Mouse (Mus musculus): Measurements from ENCODE around the gene Nol4l.
"Not testable (repeated sequence)": the region's sequence is repeated elsewhere in the genome, so short reads cannot be mapped to it uniquely, and the experiment has no call there.

The Nol4l gene

DNA sequence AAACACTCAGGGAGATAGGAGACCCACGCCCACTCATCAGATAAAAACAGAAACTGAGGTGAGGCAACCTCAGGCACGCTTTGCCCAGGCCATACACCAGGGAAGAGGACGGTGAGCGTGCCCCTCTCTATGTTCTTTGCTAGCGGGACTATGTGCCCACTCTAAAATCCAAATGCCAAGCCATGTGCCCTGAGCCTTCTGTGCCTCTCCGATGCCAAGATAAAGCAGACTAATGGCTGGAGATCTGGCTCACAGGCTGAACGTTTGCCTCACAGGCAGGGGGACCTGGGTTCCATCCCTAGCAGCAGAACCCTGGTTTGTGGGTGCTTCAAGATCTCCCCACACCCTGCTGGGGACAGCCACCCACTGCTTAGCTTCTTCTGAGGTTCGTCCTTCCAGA lies 19.6 kb downstream of the Nol4l start:
- peak; percentile 59 to 67 for DNase-seq

- peak; percentile 72 to 78 for DNase-seq
Observed at GRCm38 (mm10) chr2:153509211-153510029, 20.4 kb downstream of the Nol4l start.

DNA sequence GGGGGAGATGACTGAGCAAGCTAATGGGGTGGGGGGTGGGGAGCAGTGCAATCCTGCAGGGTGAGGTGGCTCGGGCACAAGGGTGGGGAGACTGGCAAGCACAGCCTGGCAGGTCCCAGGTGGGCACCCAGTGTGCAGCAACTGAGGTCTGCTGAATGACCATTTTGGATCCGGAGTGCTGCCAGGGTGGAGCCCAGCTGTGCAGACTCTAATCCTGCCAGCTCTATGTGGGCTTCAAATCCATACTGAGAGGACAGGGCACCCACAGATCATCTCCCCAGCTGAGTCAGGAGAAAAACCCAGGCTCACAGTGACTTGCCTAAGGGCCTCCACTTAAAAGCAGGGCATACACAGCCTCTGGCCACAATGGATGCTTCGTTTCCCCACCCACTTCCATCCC lies 21.4 kb downstream of the Nol4l start:
- DNase-seq: peak in 1 of 2 experiments; percentile 19

DNA sequence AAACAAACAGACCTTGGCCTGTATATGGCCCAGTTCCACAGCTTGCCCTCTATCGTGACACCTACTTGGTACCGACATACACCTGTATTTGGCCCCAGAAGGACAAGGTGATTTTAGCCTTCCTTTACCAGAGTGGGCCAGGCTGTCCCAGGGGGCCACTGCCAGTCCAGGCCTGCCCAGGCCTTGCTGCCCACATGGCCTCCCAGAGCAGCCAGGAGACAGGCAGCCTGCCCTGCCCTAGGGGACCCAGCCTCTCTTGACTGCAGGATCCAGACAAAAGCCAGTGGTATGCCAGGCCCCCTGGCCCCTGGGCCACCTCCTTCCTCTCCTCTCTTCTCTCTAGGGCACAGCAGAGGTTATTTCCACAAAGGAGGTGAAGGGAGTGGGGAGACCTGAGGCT lies 21.8 kb downstream of the Nol4l start:
- DNase-seq: peak in 1 of 2 experiments; percentile 30

- DNase-seq: no peak
Observed at GRCm38 (mm10) chr2:153506385-153506784, 23.4 kb downstream of the Nol4l start.

DNA sequence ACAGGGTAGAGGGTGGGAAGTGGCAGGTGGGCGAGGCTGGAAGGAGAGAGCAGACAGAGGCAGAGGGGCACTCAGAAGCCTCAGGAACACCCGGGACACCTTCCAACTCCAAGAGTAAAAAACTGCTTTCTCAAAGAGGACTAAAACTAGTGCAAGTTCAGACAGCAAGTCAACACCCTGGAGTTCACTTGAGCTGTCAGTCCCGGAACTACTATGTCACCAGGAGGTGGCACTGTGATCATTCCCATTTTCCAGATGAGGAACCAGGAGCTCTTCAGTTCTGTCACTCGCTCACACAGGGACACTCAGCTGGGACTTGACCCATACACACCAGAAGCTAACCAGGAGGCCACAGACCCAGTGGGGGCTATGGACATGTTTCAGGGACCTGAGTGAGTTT lies 30.6 kb downstream of the Nol4l start:
- DNase-seq: peak; percentile 68

GRCm38 (mm10) chr2:153496898-153497297 lies 32.9 kb downstream of the Nol4l start:
- peak; percentile 73 to 80 for DNase-seq

DNA sequence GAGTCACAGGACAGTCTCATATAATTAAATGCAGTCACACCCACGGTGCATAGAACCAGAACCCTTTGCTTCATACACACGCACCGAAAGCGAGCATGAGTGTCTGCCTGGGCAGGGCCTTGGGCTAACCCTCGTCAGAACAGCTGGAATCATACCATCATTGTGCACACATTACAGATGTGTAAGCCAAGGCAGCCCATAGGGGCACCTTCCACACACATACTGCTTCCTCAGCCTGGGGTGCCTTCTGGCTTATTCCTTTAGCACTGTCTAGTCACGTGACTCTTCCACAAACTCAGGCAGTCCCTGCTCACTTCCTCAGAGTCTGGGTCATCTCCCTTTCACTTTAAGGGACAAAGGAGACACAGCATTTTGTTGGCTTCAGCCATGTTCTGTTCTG lies 33.5 kb downstream of the Nol4l start:
- DNase-seq: peak in 1 of 2 experiments; percentile 14

DNA sequence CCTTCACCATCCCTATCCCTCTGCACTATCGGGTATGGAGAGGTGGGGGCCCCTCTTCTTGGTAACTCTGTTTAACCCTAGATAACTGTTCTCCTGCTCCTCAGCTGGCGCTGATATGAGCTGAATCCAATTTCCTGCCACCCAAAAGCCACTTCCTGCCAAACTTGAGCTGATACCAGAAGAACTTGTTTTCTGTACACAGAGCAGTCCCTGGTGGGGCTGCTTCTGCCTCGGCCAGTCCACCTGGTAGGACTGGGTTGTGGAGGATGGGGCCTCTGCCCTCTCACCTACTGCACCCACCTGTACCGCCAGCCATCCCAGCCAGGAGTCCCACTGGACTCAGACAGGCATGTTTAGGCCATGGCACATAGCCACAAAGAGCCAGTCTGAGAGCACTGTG lies 34.0 kb downstream of the Nol4l start:
- peak in 1 of 2 experiments; percentile 26 for DNase-seq

GRCm38 (mm10) chr2:153495391-153495790 lies 34.4 kb downstream of the Nol4l start:
- not testable (repeated sequence) for DNase-seq

GRCm38 (mm10) chr2:153494293-153494811 lies 35.4 kb downstream of the Nol4l start:
- DNase-seq: peak; percentile 67 to 75

- peak; percentile 23 to 56 for DNase-seq
Observed at GRCm38 (mm10) chr2:153493781-153494292, 35.9 kb downstream of the Nol4l start.

DNA sequence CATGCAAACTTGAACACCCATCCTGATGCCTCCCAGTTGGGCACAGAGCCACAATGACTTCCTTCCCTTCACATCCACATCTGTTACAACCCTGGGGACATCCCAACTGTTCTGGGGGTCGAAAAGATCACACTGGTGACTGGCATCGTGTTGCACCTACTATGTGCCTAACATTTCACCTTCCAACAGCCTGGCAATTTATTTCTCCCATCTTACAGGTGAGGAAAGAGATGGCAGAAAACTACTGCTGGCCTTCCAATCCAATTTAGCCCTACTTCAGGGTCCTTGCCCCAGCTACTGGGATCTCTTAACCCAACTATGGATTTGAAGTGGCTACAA lies 36.4 kb downstream of the Nol4l start:
- no peak for DNase-seq

DNA sequence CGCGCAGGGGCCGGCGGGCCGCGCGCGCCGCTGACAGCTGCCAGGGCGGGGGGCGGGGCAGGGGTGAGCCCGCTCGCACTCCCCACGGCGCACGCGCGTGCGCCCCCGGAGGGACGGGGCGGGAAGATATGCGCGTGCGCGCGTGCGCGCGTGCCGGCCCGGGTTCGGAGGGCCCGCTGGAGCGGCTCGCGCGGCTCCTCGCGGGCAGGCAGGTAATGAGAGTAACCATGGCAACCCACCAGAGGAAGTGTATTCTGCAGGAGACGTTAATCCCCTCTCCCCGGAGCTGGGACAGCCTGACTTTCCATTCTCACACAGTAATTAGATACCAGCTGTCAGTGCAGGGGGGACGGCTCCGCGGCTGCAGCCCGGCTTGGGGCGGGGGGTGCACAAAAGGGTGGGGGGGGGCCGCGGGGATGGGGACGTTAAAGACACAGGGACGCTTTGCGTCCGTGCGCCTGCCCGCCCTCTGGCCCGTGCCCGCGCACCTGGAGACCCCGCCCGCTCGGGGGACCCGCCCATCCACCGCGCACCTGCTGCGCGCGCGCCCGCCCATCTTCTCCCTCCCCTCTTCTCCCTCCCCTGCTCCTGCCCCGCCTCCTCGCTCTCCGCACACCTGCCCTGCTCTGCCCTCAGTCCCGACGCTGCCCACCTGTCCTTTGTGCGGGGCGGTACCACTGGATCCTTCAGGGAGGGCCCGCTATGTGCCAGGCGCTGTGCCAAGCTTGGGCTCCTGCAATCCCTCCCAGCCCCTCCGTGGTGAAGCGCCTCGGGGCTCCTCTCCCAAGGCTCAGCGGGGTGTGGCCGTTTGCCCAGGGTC lies 37.0 kb downstream of the Nol4l start, which contains the start of gene 4930404H24Rik:
TSS of gene 4930404H24Rik (plus strand) at position 218 of the 820 bp plus-strand sequence.
- peak; percentile 78 to 90 for DNase-seq

GRCm38 (mm10) chr2:153492179-153492517 lies 37.6 kb downstream of the Nol4l start:
- DNase-seq: peak in 1 of 2 experiments; percentile 53

DNA sequence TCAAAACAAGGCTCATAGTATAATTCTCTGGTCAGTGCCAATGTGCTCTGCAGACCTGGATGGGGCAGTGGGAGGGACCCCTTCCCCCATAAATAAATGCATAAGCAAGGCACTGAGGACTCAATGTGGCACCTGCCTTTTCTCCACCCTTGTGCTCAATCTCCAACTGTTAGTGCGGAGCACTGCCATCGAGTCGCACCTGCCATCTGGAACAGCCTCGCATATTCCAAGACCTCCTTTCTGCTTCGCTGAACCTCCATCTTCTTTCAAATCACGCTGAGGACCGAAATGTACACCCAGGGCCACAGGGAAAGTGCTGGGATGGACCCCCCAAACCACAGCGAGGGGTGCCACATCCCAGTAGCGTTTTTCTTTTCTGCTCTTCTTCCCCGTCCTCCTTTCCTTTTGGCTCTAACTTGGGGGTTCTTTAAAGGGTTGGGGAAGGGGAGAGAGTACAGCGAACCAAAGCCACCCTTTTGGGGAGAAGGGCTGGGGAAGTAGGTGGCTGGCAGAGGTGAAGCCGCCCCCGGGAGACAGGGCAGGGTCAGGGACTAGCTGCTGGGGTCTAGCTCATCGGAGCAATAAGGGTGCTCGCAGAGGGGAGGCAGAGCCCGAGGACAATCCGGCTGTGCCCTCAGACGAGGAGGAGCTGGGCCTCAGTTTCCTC lies 38.1 kb downstream of the Nol4l start:
- DNase-seq: peak; percentile 78 to 81

DNA sequence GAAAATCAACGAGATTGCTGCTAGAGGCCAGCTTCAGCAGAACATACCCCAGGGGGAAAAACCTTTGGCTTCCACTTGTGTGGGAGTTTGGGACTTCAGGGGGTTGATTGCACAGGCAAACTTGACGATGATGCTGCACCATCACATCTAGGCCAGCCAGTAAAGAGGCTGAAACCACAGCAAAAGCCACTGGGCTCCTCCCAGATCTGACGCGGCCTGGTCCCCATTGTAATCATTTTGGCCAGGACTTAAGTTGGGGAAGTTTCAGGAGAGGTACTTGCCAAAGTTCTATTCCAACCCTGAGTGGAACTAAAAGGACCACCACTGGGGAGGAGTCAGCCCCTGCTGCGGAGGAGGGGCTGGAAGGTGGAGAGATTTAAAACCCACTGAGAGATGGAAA lies 38.8 kb downstream of the Nol4l start:
- peak; percentile 32 to 42 for DNase-seq

GRCm38 (mm10) chr2:153490116-153490515 lies 39.7 kb downstream of the Nol4l start:
- DNase-seq: no peak

- peak in 1 of 2 experiments; percentile 17 for DNase-seq
Observed at GRCm38 (mm10) chr2:153484071-153484470, 45.7 kb downstream of the Nol4l start.

DNA sequence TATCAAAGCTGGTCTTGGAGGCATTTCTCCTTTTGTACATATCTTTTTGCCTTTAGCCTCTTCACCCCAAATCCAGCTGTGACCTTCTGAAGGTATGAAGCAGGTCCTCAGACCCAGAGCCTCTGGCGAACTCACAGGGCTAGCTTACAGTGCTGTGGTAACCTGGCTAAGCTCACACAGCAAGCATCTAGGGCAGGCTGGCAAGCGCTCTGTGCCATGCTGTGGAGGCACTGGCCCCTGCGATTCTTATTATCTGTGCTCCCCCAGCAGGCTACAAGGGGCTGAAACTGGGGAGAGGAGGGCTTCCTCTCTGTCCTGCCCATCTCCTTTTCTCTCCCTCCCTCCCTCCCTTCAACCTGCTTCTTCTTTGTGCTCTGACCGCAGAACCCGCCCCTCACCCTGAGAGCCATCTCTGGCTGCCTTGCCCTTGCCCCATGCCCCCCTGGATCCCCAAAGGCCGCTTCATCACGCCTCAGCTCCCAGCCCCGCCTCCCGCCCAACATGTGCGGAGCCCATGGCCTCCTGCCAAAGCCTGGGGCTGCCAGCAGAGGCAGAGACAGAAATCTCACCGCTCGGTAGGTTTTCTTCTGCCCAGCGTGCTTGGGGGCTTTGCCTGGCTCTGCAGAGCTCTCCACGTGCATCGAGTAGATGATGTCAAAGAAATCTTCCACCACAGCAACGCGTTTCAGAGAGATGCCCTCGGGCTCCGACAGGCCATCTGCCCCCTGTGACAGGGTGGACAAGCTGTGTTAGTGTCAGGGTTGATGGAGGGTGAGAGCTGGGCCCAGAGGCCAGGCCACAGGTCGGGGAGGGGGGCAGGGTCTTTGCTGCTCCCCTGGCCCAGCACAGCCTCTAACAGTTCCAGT lies 46.4 kb downstream of the Nol4l start:
- peak; percentile 76 to 80 for DNase-seq

DNA sequence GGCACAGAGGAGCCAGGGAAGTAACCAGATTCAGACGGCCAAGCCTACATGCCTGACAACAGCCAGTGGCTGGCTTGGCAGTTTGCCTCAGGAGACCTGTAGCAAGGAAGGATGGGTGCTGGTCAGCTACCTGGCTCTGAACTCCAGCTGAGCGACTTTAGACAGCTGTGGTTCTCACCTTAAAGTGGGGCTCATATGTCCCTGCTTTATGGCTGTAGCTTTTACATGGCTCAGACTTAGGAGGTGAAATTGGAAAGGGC lies 48.0 kb downstream of the Nol4l start:
- DNase-seq: peak in 1 of 2 experiments; percentile 33

Measured in cerebellum, adult 18-20 months (tissue).